Mouse (Mus musculus) heart, postnatal 25 days (tissue): ENCODE measurements around the gene Sae1. TPM values are rescaled to one million over a fixed set of nuclear protein-coding genes. Genes with fewer than 3 reads are reported as not detected.
"Not testable (repeated sequence)": the region's sequence is repeated elsewhere in the genome, so short reads cannot be mapped to it uniquely, and the experiment has no call there.

Experiments
- DNase-seq: peaks from one replicate; pipeline ENCODE4 v3.0.0; 2022; ENCODE audit warnings: low spot score
- intact Hi-C: fragments of 180-260 bp; cut with DNase I; formaldehyde crosslinking; loops from one replicate; pipeline ENCODE4 v1.15.1; 2025
- total RNA-seq, 2 experiments: library from RNA; stranded (reverse); gene quantifications; 2 replicates each; pipeline ENCODE4 v1.2.3; 2021

Sae1 gene
- total RNA-seq, 2 experiments from 2014 or later = 35.2 to 37.2 TPM

DNA sequence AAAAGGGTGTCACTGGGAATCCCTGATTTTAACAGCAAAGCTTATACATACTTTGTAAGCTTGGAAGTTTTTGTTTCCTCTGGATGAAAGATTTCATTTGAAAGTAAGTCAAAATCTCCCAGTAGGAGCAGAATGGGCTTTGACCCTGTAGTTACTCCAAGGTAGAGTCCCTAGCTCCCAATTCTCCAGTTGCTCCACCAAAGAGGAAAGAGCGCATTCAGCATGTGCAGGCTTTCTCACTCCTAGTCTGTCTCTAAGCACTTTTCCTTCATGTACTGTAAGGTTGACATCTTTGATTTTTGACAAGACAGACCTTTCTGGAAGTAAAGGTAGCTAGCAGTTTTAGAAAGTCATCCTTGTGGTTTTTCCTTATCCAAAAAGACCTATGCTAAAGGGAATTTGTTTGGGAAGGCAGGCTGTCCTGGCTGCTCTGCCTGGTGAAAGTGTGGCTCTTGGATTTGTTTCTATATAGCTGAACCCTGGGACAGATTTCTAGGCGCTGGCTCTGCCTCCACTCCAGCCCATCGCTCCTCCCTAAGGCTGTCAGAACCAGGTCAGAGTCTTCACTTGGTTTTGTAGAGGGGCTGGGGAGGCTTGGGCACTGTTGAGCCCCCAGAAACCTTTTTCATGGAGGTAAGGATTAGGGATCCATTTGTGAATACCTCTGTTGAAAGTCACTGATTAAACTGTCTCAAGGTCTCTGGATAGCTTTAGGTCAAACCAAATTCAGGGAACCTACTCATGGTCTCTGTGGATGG is 16.9 kb upstream of the Sae1 start:
- intact Hi-C loops = loop anchor here (5.0 kb wide), 1 partner anchor 208 kb away; the partner anchor contains the start of gene Arhgap35
- DNase-seq = no peak

DNA sequence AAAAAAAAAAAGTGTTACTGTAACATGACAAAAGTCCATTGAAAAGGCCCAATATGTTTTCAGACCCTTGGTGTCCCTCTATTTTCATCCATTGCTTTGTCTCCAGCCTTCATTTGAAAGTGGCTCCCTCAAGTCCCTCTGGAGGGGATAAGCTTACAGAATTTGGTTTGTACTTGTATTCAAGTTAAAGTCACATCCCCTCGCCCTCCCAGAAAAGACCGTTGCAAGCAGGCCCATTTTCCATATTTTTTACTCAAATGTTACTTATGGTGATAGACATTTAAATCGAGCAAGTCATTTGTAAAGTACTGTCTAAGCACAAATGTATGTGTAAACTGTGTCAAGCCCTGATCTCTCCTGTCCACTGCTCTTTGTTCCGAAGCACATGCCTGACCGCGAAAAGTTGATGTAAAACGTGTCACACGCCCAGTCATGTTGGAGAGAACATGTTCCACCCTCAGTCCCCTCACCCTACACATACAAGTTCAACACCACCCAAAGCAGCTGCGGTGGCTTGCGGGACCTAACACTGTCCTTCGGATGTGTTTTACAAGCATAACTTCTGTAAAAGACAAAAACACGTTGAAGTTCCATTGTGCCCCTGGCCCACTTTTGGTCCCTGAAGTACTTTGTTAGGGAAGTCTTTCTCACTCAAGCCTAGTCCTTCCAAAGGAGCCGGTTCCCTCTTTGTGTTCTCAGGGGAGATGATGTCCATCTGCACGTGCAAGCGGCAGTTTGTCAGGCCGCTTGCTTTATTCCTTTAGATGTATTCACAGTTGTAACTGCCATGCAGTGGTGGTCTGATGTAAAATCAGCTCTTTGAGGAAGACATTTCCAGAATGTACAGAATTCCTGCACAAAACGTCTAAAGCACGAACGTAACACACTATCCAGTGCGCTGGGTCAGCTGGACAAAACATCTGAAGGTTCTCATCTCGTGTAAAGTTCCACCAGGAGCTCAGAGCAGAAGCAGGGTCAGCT is 15.7 kb upstream of the Sae1 start:
- DNase-seq = no peak
- intact Hi-C loops = loop anchor here (5.0 kb wide), 1 partner anchor 209 kb away; the partner anchor contains the start of gene Arhgap35

DNA sequence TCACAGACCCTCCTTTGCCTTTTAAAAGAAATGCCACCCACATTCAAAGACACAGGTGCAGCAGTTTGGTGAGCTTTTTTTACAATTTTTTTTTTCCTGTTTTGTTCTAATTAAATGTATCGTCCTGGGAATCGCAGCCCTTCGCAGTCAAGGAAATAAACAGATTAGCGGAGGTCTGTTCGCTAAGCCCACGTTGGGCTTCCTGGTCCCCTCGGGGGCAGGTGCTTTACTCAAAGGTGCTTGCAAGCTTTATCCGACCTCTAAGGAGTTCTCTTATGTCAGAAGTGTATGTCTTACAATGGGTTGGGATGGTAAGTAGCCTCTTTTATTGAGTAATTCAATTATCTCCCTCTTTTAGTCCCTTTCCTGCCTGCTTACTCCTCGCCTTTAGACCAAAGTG is 14.8 kb upstream of the Sae1 start:
- no peak for DNase-seq
- intact Hi-C loops = loop anchor here (5.0 kb wide), 1 partner anchor 210 kb away; the partner anchor contains the start of gene Arhgap35

DNA sequence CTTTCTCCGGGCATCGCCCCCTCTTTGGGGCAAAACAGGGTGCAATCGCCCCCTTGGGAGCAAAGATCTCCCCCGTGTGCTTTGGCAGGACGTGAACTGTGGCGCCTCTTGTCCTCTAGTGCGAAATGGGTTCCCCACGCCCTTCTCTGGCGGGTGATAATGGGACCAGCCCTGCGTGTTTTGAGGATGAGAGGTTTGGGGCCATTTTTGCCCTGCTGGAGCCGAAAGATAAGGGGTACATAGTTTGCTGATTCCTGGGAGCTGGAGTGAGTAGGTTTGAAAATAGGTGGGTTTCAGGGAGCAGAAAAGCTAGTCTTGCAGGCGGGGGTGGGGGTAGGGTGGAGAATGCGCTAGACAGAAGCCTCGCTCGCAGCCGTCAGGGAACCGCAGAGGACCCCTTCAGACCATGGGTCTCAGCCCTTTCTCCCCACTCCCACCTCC is 14.4 kb upstream of the Sae1 start:
- intact Hi-C loops = loop anchor here (5.0 kb wide), 1 partner anchor 210 kb away; the partner anchor contains the start of gene Arhgap35
- peak; percentile 37 for DNase-seq

DNA sequence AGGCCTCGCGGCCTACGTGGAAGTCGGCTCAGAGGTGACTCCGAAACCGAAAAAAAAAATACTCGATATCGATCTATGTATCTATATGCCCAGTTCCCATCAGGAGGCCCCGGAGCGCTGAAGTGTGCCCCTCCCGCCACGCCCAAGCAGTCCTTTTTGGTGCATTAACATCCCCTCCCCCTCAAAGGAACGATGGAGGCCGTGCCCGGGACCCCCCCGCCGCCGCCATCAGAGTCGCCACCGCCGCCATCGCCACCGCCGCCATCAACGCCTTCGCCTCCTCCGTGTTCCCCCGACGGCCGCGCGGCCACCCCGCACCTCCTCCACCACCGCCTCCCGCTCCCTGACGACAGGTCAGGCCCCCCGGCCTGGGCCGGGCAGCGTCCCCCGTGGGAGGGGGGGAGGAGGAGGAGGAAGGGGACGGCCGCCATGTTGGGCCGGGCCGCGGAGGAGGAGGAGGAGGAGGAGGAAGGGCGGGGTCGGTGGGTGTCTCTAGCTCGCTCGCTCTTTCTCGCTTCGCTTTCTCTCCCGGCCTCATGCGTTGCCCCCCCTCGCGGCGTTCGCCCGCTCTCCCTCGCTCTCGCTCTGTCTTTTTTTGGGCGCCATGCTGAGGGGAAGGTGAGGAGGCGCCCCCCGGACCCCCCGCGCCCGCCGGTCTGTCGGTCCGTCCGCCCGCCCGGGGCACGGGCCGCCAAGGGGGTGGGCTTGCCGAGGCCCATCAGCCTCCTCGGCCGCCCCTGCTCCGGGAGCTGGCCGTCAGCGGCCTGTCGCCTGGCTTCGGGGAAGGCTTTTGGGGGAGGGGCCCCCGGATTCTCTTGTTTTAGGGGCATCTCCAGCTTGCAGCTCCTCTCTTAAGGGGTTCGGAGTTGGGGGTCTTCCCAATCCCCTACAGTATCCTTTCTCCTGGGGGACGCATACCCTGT is 13.3 kb upstream of the Sae1 start, which contains the start of gene Zc3h4:
Gene Zc3h4, plus strand, starts transcription at position 222 of the 923 bp plus-strand sequence.
- intact Hi-C loops = loop anchor here (5.0 kb wide), 1 partner anchor 211 kb away; the partner anchor contains the start of gene Arhgap35
- peak; percentile 88 for DNase-seq

DNA sequence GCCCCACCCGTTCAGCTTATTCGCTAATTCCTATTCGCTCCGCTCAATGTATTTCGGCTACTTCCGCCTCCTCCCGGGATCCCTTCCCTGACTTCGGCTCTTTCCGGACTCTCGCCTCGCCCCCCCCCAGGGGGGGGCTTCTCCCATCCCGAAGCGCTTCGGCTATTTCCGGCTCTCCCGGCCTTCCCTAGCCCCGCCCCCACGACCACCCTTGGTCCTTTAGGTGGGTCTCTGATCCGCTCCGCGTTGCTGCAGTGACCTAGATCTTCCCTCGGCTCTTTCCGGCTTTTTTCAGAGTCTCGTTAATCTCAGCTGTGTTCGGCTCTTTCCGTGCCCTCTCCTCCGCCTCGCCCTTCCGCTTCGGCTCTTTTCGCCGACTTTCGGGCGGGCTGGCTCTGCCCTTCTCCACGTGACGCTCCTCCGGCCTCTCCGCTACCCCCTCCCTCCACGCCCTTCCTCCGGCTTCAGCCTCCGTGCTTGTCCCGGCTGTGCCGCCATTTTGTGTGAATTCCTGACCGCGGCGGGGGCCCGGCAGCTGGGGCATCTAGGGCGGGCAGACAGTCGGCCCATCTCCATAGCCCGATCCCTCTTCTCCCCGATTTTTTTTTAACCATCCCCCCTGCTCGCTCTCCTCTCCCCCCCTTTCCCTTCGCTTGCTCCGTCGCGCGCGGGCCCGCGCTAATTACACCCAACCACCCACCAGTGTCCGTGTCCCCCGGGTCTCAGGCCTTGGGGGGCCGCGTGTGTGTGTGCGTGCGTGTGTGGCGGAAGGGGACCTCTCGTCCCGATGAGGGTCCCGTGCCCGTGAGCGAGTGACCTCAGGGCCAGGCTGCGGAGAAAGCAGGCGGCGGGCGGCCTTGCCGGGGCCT is 12.4 kb upstream of the Sae1 start:
- DNase-seq = peak; percentile 98
- intact Hi-C loops = loop anchor here (5.0 kb wide), 1 partner anchor 212 kb away; the partner anchor contains the start of gene Arhgap35

DNA sequence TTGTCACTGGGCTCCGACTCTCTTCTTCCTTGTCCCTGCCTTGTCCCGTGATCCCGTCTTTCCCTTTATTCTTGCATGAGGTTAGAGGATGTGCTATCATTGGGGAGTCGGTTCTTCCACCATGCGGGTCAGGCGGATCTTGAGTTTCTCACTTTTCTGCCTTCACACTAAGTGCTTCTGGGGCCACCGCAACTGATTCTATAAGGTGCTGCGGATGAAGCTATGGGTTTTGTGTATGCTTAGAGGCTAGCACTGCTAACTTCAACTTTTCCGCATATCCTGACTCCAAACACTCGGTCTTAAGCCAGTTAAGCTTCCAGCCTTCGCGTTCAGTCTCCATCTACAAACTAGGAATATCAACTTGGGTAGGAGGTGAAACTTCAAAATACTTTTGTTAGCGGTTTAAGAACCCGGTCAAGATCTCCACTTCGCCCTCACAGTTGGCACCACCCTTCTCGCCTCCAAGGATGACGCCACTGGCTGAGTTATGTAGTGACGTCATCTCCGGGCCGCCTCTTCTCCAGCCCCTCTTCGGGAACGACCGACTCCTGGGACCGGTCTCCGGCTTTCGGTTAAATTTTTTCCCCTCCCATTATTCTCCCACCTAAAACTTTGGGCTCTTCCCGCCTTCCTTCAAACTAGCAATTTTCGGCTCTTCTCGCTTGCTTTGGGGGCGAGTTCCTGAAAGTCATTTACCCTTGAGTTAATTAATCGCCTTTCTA is 11.7 kb upstream of the Sae1 start:
- intact Hi-C loops = no loop called here
- peak; percentile 89 for DNase-seq

DNA sequence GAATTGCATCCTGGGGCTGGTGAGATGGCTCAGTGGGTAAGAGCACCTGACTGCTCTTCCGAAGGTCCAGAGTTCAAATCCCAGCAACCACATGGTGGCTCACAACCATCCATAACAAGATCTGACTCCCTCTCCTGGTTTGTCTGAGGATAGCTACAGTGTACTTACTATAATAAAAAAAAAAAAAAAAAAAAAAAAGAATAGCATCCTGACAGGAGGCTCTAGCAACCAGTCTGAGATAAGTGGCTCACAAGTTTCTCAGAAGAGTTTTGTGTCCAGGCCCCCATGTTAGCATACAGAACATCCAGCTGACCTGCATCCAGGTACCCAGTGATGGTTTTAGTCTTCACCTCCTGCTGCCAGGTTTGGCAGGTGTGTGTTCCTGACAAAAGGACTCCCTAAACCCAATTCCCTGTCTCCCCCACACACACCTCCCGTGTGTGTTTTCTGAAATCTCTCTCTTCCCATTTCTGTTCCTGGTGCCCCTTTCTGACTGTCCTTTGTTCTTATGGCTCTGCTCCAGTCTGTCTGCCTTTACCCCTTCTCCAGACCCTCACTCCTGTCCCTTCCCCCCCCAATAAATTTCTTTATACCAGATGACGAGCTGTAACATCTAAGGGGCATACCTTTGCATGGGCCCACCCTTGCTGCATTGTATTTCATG is 10.9 kb upstream of the Sae1 start:
- DNase-seq = no peak
- intact Hi-C loops = no loop called here

DNA sequence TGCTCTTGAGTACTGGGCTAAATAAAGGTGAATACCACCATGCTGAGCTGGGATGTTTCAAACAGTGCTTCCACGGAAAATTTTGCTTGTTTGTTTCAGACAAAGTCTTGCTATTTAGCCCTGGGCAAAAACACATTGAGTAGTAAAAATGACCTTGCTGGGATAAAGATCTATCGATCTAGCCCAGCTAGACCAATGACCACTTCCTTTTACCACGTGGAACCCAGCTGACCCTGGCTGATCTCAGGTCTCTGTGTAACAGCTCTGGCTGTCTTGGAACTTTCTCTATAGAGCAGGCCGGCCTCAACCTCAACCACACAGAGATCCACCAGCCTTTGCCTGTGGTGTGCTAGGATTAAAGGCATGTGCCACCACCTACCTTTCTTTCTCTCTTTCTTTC is 9.9 kb upstream of the Sae1 start:
- no peak for DNase-seq
- intact Hi-C loops = no loop called here

DNA sequence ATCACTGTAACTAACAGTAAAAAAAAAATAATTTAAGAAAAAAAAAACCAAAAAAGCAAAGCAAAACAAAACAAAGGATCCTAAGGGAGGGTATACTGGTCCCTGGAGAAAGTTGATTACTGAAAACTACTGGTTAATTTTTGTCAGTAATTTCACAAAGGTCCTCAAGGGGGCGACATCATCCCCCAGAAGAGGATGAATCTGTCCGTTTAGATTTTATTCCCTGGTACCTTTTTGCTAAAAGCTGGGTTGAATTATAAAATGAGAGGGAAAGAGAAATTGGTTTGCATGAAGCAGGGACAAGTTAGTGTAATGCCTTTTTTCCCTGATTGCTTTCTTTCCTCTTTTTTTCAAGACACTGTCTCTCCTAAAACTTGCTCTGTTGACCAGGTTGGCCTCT is 8.3 kb upstream of the Sae1 start:
- DNase-seq = no peak
- intact Hi-C loops = loop anchor here (1.0 kb wide), 2 partner anchors 30 to 67 kb away; no protein-coding TSS in a partner anchor

DNA sequence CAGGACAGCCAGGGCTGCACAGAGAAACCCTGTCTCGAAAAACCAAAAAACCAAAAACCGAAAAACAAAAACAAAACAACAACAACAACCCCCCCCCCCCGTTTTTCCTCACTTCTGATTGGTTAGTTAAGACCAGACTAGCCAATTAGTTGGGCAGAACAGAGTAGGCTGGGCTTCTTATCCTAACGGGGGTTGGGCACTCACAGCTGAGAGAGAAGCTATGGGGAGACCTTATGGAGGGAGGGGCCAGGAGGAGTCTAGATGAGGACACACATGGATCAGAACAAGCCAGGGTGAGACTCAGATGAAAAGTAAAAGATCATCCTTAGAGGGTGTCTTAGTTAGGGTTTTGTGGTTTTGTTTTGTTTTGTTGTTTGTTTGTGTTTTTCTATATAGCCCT is 5.3 kb upstream of the Sae1 start:
- intact Hi-C loops = no loop called here
- DNase-seq = no peak

DNA sequence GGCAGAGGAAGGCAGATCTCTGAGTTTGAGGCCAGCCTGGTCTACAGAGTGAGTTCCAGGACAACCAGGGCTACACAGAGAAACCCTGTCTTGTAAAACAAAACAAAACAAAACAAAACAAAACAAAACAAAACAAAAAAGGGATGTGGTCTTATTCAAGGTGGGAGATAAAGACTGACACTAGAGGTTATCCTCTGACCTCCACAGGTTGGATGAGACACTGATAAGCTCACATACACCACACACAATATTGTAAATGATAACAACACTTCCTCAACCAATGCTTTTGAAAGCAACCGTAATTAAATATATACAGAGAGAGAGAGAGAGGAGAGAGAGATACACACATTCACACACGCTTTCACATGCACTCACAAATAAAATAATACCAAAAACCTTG is 2.3 kb upstream of the Sae1 start:
- intact Hi-C loops = loop anchor here (10.0 kb wide), 1 partner anchor 345 kb away; the partner anchor contains the start of gene Ap2s1
- DNase-seq = not testable (repeated sequence)

DNA sequence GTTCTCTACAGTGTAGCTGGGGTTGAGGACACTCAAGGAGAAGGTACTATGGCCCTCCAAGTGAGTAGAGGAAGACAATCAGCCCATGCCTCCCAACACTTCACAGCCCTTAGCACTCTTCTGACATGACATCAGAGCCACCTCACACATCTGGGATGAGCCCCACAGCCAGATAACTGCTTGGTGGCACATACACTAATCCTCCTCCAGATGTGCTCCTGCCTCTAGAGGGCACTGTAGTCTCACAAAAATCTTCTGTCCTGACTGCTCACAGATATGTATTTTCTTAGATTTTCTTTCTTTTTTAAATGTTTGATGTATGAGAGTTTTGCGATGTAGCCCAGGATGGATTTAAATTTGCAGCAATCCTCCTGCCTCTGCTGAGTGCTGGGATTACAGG is 11.1 kb downstream of the Sae1 start:
- DNase-seq = no peak
- intact Hi-C loops = loop anchor here (2.0 to 10.0 kb wide), 2 partner anchors 48 to 86 kb away; no protein-coding TSS in a partner anchor

DNA sequence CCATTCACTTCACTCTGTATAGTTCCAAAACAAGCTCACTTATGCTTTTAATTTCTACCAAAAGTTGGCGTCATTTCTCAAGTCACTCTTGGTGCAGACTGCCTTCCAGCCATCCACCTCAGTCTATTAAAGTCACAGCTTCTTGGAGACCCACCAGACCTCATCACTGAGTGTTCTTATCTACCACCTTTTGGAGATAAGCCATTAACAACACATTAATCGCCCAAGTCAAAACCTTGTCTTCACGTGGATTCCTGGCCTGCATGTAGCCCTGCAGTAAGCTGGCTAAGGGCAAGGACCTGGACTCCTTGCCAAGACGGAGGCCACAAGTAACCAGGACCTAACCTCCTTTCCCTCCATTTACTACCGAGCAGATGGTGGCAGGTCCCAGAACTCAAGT is 12.6 kb downstream of the Sae1 start:
- intact Hi-C loops = loop anchor here (5.0 to 10.0 kb wide), 2 partner anchors 50 to 183 kb away; no protein-coding TSS in a partner anchor
- DNase-seq = no peak

DNA sequence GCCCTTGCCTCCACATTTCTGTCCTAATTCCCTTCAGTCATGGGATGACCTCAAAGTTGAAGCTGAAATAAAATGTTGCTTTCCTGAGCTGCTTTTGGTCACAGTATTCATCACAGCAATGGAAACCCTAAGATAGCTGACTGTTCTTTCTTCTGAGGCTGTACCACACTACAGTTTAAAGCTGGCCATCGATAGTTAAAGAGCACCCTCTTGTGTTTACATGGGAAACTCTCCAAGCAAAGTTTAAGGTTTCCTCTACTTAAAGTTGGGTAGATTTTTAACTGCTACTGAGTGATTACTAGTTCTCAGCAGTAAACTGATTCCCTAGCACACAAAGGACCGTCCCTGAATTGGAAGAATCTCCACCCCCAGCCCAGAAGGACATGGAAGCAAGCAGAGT is 13.9 kb downstream of the Sae1 start:
- intact Hi-C loops = loop anchor here (1.0 to 10.0 kb wide), 3 partner anchors 51 to 181 kb away; no protein-coding TSS in a partner anchor
- no peak for DNase-seq

DNA sequence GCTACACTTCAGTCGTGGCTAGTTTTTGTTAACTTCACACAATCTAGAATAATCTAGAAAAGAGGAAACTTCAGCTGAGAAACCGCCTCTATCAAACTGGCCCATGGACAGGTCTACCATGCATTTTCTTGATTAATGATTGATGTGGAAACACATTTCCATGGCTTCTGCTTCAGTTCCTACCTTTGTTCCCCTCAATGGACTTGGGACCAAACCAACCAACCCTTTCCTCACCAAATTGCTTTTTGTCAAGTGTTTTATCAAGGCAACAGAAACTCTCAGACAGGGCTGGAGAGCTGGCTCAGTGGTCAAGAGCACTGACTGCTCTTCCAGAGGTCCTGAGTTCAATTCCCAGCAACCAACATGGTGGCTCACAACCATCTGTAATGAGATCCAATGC is 17.0 kb downstream of the Sae1 start:
- intact Hi-C loops = loop anchor here (5.0 to 10.0 kb wide), 2 partner anchors 54 to 178 kb away; no protein-coding TSS in a partner anchor
- DNase-seq = no peak

DNA sequence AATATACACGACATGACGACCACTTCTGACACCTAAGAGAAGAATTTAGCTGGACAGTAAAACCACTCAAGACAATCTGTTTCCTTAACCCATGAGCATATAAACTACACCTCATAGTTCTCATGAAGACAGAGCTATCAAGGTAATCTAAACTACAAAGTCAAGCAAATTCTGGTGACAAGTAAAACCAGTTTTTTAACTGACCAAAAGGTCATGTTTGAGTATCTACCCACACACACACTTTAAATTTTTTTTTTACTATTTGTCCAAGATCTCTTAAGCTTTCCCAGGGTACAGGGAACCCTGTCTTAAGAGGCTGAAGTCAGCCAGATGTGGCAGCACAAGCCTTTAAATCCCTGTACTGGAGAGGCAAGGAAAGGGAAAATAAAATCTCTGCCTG is 18.8 kb downstream of the Sae1 start:
- intact Hi-C loops = no loop called here
- no peak for DNase-seq
